Mouse (Mus musculus) kidney, postnatal 25 days (tissue): ENCODE measurements around the gene Vps37c.

Source experiments
- DNase-seq, 2 experiments: peaks; one replicate each; pipeline ENCODE4 v3.0.0; 2021; ENCODE audit warnings: mixed read lengths in 2 of 2

Gene Vps37c

GRCm38 (mm10) chr19:10688537-10689352, at the start of gene Vps37c:
Gene Vps37c, plus strand, starts transcription at chr19:10688735.
- DNase-seq = peak; percentile 96

GRCm38 (mm10) chr19:10640080-10640479, 48.5 kb upstream of the Vps37c start:
- DNase-seq = no peak

- DNase-seq = no peak
These were observed 47.8 kb upstream of the Vps37c start for GRCm38 (mm10) chr19:10640589-10641378.

DNA sequence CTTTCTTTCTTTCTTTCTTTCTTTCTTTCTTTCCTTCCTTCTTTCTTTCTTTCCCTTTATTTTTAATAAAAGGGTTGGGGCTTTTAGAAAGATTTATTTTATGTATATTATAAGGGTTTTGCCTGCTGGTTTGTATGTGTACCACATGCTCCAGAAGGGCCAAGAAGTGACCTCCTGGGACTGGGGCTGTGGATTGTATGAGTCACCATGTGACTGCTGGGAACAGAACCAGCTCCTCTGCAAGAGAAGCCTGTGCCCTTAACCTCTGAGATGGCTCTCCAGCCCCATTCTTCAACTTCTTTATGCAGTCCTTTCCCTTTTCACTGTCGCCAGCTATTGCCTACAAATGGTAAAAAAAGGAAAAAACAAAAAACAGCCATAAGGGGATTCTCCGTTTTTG, 42.9 kb upstream of the Vps37c start:
- no peak for DNase-seq

GRCm38 (mm10) chr19:10648156-10648555, 40.4 kb upstream of the Vps37c start:
- no peak for DNase-seq

GRCm38 (mm10) chr19:10656058-10656457, 32.5 kb upstream of the Vps37c start:
- DNase-seq = no peak

DNA sequence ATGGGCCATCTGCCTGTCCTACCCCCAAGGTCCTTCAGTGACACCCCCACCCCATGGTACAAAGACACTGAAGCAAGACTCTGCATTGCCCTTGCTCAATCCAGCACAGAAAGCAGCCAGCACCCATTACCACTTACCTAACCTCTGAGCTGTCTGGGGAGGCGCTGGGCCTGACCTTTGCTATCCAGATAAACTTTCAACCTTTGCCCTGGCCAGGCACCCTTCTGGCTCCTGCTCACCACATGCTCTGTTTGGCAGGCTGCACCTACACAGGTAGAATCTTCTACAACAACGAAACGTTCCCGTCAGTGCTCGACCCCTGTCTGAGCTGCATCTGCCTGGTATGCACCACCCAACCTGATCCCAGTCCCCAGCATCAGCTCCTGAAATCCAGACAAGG, 30.8 kb upstream of the Vps37c start:
- DNase-seq = peak; percentile 18 to 62

GRCm38 (mm10) chr19:10658406-10658805, 30.1 kb upstream of the Vps37c start:
- no peak for DNase-seq

DNA sequence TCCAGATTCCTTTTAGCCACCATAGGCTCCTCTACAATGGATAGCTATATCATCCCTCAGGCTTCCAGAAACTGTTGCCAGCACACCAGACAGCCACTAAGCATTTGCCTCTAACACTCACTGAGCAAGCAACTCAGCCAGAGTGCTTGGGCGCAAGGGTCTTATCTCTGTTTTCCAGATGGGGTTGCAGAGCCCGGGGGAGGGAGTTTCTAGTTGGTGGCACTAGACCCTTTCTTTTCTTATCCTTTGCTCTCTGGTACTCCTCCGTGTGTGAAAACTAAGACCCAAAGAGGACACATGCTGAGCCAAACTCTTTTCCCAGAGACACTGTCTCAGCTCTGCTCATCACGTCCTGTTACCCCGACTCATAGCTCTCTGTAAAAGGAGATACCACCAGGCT, 27.2 kb upstream of the Vps37c start:
- DNase-seq = no peak

DNA sequence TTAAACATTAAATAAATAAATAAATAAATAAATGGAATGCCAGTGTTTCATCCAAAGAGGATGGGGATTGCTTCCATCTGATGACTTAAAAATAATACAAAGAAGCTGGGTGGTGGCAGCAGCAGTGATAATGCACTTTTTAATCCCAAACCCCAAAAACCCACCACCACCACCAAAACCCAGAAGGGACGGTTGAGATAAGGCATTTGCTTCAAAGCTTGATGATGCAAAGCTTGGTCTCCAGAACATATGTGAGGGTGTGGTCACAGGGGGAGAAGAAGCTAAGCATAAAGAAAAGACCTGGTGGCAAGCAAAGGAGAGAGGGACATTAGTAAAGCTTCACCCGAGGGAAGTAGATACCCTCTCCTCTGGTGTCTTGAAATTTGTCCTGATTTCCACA, 26.6 kb upstream of the Vps37c start:
- DNase-seq = no peak

DNA sequence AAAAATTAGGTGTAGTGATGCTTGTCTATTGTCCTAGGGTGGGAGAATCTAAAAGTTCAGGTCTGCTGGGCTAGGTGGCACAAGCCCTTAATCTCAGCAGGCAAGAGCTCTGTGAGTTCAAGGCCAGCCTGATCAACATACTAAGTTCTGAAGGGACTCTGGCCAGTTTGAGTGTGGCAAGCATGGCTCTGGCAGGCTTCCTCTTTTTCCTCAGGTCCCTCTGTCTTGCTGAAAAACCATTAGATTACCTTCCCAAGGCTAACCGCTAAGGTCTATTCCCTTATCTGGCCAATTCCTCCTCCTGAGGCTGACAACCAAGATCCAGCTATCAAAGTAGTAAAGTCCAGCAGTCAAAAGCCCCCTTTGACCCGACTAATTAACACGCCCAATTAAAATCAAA, 25.9 kb upstream of the Vps37c start:
- DNase-seq = no peak

- DNase-seq = no peak
These were observed 23.4 kb upstream of the Vps37c start for GRCm38 (mm10) chr19:10665093-10665492.

DNA sequence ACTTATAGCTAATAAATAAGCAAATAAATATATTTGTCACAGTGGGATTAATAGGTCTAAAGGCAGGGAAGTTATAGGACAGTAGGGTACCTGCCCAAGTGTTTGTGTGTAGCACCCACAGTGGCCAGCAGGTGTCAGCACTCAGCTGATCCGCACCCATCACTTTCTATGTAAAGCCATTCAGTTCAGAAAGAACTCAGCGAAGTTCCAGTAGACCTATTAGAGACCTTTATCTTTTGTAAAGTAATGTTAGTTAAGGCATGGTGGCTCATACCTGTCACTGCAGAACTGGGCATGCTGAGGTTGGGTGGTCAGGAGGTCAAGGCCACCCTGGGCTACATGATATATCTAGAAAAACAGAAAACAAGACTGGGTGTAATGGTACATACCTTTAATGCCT, 23.0 kb upstream of the Vps37c start:
- DNase-seq = peak; percentile 64 to 80

- DNase-seq = no peak
These were observed 17.2 kb upstream of the Vps37c start for GRCm38 (mm10) chr19:10671319-10671718.

- DNase-seq = no peak
These were observed 16.6 kb upstream of the Vps37c start for GRCm38 (mm10) chr19:10671854-10672417.

DNA sequence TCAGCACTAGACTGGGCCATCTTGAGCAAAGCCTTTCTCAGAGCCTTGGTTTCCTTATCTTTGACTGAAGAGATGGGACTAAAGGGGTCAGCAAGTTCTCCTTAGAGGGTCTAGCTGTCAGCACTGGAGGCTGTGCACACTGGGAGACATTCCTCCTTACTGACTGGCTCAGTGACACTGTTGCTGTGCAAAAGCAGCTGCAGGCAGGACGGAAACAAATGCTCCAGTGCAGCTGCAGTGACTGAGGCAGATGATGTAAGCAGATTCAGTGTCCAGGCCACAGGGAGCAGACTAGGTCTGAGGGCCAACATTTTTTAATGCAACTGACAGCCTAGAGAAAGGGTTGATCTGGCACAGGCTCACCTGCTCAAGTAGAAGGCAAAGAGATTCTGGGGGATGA, 15.3 kb upstream of the Vps37c start:
- DNase-seq = no peak

DNA sequence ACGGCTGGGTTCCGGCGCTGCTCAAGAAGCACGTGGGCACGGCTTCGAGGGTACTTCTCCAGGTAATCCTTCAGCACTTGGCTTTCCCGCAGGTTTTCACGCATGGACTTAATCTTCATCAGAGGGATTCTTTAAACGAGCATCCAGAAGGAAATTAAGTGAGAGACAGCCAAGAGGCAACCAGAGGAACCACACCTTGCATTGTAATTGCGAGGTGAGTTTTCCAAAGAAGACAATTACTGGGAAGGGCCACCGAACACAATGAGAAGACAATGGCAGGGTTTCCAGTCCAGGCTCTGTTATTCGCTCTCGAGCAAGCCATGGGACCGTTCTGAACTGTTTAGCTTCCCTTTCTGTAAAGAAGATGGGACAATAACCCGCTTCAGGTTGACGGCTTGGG, 11.9 kb upstream of the Vps37c start:
- DNase-seq = no peak

GRCm38 (mm10) chr19:10677915-10678771, 10.4 kb upstream of the Vps37c start, which contains the start of gene Pga5:
Gene Pga5, minus strand, starts transcription at chr19:10678071.
- peak; percentile 86 to 95 for DNase-seq

GRCm38 (mm10) chr19:10678772-10679067, 9.8 kb upstream of the Vps37c start:
- no peak for DNase-seq

DNA sequence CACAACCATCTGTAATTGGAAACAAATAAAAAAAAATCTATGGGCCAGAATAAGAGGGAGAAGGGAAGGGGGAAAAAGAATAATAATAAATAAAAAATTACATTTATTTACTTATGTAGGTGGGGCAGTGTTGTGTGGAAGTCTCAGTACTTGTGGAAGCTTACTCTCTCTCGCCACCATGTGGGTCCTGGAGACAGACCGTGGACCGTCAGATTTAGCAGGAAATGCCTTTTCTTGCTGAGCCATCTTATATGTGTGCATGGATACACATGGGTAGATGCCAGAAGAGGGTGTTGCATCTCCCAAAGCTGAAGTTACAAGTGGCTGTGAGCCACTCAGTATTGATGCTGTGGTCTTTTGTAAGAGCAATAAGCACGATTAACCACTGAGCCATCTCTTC, 7.0 kb upstream of the Vps37c start:
- no peak for DNase-seq

DNA sequence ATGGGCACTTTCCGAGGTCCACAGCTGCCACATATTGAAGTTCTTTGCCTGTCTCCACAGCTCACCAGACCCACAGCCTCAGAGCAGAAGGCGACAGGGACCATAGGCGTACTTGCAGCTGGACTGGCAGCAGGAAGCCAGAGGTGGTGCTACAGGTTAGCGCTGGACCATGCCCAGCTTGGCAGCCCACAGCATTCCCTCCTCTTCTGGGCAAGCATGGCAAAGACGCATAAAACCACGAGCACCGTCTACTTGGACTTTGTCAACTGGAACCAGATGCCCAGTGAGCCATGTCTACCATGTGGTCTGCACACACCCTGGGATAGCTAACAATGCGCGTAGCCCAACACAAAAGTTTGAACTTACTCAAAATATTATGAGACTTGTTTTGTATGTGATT, 3.5 kb upstream of the Vps37c start:
- peak; percentile 64 to 87 for DNase-seq

DNA sequence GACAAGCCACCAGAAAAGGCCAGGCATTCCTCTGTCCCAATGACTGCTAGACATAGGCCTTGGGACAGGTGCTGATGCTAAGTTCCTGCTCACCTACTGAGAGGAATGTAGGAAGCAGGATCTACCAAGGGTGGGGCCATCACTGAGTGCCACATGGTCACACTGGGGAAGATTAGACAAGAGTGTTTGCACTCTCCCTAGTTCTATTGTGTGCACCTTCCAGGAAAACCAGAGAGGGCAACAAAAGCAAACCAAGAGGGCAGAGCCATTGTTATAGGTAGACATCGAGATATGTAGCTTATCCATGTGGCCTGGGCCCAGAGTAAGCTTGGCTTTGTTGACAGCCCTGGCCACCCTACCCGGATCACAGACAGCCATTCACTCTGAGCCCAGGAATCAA, 2.8 kb upstream of the Vps37c start:
- peak in 1 of 2 experiments; percentile 32 for DNase-seq
